Mouse (Mus musculus): Measurements from ENCODE around the gene D11Wsu47e. TPM values are rescaled to one million over a fixed set of nuclear protein-coding genes. Genes with fewer than 3 reads are reported as not detected.
A peak's percentile ranks its signal among the peaks of the same experiment; 100 is the strongest.

Gene D11Wsu47e
- total RNA-seq, 4 experiments from 2014 or later, result 5.9 to 8.4 (median 6.8) TPM

GRCm38 (mm10) chr11:113666205-113666604 is 18.0 kb upstream of the D11Wsu47e start:
- no peak for DNase-seq (ENCODE audit: low spot score)

- no peak for DNase-seq (ENCODE audit: low spot score)
Observed at GRCm38 (mm10) chr11:113666648-113667047, 17.6 kb upstream of the D11Wsu47e start.

- no peak for DNase-seq (ENCODE audit: low spot score)
Observed at GRCm38 (mm10) chr11:113667122-113667521, 17.1 kb upstream of the D11Wsu47e start.

GRCm38 (mm10) chr11:113667704-113668103 is 16.5 kb upstream of the D11Wsu47e start:
- no peak for DNase-seq (ENCODE audit: low spot score)

GRCm38 (mm10) chr11:113668857-113669256 is 15.4 kb upstream of the D11Wsu47e start:
- DNase-seq (ENCODE audit: low spot score), result no peak

GRCm38 (mm10) chr11:113669711-113670110 is 14.5 kb upstream of the D11Wsu47e start:
- DNase-seq (ENCODE audit: low spot score), result no peak

DNA sequence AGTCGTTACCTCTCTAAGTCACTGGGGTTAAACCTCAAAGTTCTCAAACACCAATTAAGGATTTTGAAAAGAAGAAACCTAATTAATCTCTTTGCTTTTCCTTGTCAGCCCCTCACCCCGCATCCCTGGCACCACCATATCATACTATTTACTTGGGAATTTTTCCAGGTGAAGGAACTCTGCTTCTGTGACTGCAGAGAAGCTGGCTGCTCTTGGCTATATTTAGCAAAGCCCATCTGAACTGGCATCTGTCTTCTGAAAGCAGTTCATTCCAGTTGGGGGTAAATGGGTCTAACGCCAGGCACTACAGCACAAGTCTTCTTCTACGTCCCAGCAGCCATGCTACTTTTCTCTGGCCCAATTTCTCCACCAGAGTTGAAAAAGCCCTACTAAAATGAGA is 10.6 kb upstream of the D11Wsu47e start:
- DNase-seq (ENCODE audit: low spot score), result no peak

DNA sequence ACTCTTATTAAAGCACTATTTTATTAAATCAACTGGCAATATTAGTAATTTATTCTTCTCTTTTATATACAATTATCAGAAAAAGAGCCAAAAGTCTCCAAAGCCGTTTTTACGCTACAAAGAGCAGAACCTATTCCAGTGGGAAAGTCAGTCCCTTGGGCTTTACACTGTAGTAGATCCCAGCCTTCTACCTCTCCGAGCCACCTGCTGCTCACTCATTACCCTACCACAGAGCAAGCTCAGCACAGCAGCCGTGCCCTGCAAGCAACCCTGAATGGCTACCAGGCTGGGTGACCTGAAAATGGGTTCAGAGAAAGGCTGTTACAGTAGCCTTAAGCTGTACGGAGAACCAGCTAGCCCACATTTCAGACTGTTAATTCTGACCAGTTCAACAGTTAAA is 9.6 kb upstream of the D11Wsu47e start:
- no peak for DNase-seq (ENCODE audit: low spot score)

GRCm38 (mm10) chr11:113676847-113677246 is 7.4 kb upstream of the D11Wsu47e start:
- no peak for DNase-seq (ENCODE audit: low spot score)

DNA sequence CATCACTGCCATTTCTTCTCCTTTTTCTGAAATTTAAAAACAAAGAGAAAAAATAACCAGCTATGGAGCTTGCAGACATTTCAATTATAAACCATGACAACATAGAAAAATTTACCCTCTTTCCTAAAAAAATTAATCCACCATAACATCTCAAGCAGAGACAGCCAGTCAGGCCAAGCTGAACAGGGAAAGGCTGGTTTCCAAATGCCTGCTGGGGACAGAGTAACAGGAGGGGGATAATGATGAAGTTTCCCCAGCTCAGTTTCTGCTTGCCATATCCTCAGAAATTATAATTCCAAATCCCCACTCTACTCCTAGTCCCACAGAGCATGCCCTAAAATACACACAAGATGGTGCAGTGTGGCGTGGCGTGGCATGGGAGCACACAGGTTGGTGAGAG is 6.8 kb upstream of the D11Wsu47e start:
- DNase-seq (ENCODE audit: low spot score), result no peak

GRCm38 (mm10) chr11:113678373-113678772 is 5.8 kb upstream of the D11Wsu47e start:
- no peak for DNase-seq (ENCODE audit: low spot score)

DNA sequence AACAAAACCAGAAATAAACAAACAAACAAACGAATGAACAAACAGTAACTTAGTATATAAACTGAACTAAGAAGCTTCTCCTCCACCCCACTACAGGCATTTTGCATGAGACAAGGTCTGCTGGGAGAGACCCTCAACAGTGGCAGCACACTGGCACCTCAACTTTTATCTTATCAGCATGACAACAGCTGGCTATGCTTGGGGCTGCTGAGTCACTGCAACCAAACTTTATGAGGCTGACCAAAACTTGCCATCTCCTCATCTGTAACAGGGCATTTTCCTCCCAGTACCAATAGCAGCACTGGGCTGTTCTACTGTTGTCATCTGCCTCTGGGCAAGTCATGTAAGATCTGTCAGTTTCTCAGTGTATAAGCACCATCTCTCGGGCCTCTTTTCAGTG is 3.3 kb upstream of the D11Wsu47e start:
- no peak for DNase-seq (ENCODE audit: low spot score)

DNA sequence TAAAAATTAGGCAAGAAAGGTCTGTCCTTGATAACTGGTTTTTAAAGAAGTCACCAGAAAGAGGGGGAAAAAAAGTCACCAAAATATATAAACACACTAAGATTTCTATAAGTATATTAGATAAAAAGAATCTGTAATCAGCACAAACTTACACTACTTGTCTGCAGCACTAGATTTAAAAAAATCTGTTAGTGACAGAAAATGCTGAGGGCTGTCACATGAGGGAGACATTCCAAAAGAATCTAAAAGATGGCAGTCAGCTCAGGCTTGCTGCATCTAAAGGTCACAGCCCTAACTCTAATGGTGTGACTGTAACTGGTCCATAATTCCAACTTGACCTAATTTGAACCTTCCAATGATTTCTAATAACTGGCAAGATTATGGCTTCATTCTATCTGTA is 2.2 kb upstream of the D11Wsu47e start:
- DNase-seq (ENCODE audit: low spot score), result no peak

DNA sequence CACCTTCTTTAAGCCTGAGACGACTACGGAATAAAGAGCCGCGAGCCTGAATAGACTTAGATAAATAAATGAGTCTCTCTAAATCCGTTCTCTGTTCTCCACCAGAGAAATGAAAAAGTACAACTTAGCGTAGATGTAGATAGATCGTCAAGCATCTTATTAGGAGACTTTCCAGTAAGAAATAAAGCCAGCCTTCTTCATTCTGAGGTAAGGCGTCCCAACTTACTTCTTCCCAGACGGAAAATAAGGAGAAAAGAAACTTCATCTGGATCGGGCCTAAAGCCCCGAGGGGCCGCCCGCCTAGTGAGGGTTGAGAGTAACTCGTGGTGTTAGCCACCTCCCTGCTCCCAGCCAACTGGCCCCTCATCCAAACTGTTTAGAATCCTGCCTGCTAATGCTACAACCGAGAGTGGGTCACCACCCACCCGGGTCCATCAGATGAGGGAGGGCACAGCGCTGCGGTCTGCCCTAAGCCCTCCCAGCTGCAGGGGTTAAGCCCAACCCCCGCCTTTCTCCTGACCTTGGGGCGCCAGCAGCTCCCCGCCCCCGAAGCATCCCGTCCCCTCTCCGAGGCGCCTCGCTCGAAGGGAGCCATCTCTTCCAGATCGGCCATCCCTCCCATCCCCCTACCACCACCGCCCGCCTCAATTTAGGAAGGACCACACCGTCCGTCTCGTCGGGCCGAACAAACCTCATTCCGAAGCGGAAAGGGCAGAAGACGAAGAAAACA is 1.1 kb upstream of the D11Wsu47e start:
- peak; percentile 13 for DNase-seq (ENCODE audit: low spot score)

DNA sequence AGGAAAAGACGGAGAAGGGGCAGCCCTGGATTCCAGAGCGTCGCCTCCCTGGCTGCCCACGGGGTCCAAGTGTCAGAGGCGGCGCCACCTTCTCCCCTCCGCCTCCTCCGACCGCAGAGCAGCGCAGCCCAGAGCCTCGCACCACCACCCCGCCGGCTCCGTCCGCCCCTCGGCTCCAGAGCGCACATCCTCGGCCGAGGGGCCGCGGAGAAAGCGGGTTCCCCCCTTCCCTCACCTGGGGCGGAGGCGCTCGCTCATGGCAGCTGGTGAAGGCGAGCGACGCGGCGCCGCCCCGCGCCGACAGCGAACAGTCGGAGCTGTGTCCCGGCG is 620 bp upstream of the D11Wsu47e start:
- DNase-seq (ENCODE audit: low spot score), result no peak

DNA sequence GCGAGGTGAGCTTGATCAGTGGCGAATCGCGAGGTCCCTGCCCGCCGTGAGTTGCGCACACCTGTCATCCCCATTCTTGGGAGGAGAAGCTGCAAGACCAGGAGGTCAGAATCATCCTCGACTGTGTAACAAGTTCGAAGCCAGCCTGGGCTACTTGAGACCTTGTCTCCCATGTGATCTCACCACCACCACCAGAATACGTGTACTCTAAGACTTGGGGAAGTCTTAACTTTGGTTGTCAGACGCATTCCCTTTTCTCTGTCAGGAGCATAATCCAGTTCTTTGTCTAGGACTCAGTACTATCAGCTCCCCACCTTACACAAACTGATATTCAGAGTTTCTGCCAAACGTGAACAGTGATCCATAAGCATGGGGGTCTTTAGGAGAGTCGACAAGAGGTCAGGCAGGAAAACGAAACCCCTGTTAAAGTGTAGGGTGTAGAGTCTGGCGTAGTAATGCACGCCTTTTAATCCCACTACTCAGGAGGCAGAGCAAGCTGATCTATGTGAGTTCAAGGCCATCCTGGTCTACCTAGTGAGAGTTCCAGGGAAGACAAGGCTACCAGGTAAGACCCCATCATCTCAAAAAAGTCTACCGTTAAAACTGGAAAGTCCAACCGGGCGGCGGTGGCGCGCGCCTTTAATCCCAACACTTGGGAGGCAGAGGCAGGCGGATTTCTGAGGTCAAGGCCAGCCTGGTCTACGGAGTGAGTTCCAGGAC is 655 bp downstream of the D11Wsu47e start:
- DNase-seq (ENCODE audit: low spot score), result no peak

GRCm38 (mm10) chr11:113687031-113687430 is 2.8 kb downstream of the D11Wsu47e start:
- no peak for DNase-seq (ENCODE audit: low spot score)

DNA sequence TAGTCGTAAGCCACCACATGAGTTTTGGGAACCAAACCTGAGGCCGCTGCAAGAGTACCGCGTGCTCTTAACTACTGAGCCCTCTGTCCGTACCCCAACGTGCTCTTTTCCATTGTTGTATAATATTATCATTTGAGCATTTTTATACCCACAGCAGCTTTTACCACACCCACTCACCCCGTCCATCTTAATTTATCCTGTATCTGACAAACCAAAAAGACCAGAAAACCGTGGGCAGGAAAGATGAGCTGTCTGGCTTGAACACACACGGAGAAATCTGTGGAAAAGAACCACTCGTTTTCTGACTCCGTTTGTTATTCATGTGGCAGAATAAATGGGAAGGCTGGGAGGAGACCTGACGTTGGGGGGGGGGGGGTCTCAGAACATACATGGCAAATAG is 6.3 kb downstream of the D11Wsu47e start:
- DNase-seq (ENCODE audit: low spot score), result no peak

- no peak for DNase-seq (ENCODE audit: low spot score)
Observed at GRCm38 (mm10) chr11:113691318-113691717, 7.1 kb downstream of the D11Wsu47e start.

GRCm38 (mm10) chr11:113691851-113692250 is 7.6 kb downstream of the D11Wsu47e start:
- DNase-seq (ENCODE audit: low spot score), result no peak

DNA sequence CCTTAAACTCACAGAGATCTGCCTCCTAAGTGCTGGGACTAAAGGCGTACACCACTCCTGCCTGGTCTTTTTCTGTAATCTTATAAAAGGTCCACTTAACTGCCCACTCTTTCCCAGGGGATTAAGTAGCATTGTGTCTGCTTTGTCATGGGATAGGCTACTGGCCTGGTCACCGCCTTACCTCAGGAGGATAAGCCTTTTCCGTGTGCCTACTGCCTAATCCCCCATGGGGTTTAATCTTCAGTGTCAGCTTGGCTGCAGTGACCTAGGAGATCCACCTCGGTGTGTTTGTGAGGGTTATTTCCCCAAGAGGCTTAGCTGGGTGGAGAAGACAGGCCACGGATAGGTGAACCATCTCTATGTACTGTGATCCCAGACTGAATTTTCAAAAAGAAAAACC is 13.4 kb downstream of the D11Wsu47e start:
- no peak for DNase-seq (ENCODE audit: low spot score)

DNA sequence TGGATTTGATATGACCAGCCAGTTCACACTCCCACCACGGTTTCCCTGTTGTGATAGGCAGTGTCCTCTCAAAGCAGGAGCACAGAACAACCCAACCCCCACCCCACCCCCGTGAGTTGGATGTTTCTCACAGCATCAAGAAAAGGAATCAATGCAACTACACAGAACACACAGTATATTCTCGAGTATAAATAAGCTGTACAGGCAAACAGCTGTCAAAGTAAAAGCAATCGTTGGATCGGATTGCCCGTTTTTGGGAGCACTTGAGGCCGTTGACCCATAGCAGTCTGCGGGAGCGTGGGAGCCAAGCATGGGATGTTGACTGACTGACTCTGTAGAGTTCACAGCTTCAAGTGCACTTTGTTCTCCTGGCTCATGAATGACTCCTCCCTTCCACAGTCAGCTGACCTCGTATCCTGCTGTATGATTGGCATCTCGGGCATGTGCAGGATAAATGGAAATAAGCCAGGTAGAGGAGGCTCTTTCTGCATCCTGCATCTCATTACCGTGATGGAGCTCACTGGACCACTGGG is 13.9 kb downstream of the D11Wsu47e start:
- DNase-seq (ENCODE audit: low spot score), result peak; percentile 34

DNA sequence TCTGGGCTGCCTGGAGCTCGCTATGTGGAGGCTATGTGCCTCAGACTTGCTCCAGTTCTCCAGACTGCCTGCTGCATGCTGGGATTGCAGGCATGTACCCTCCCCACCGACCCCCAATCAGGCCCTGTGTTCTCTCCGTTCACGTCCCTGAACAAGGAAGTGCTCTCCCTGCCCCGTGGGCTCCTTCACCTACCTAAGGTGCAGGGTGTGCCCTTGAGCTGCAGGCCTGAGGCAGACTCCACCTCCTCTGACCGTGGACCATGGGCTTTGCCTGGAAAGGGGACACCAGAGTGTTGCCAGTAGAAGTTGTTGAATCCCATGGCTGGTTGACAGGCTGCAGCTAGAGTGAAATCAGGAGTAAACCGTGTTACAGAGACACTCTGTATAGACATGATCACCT is 15.4 kb downstream of the D11Wsu47e start:
- no peak for DNase-seq (ENCODE audit: low spot score)

All from heart, adult 8-10 months (tissue).